Comparison of ENCODE assay signal across 13 mouse cellular contexts in the genomic region with DNA sequence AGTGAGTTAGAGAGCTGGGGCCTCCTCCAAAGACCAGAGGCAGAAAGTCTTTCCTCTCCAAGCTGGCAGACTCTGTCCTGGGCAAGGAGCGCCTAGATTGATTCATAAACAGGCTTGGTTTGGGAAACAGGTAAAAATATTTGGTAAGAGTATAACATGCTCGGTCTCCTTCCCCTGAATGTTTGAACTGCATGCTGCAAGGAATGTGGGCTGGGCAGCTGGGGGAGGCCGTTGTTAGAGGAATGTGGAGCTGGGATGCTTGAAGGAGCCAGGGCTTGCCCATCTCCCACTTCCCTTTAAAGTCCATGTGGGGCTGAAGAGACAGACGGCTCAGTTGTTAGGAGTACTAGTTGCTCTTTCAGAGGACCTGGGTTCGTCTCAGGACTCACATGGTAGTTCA. TPM values are rescaled to one million over a fixed set of nuclear protein-coding genes. Genes with fewer than 3 reads are reported as not detected.
DNase-seq lines count a peak whose midpoint lies in the region; ATAC-seq and TF ChIP-seq lines count a peak whose summit lies in the region.
"Had no signal": no experiment of that assay in that cellular context is flagged by ENCODE, and none has a peak within 500 bp of the region (broad histone marks: within the 10 kb centered on the region; RNA-seq: fewer than 3 reads in every experiment).

No protein-coding gene starts in this region.

- peaks cover 23% of the 10 kb centered on the region for H3K36me3 ChIP-seq in heart, embryonic 13.5 days
- no peaks in the 10 kb centered on the region for H3K36me3 ChIP-seq in heart, adult 2 months (ENCODE audit: control insufficient read depth, insufficient read depth, low read length)

- peak overlapping the region; percentile 57 for H3K27ac ChIP-seq in heart, embryonic 13.5 days (replicated peaks)
- H3K27ac ChIP-seq in heart, adult 2 months = no peak overlapping the region

- TF ChIP-seq POLR2A in heart, adult 2 months (IDR thresholded peaks at IDR 0.05; ENCODE audit: insufficient read depth, low read depth, low read length) = no peak

- no peaks in the 10 kb centered on the region for H3K27me3 ChIP-seq in heart, embryonic 13.5 days (replicated peaks)
- no peaks in the 10 kb centered on the region for H3K27me3 ChIP-seq in heart, adult 2 months (ENCODE audit: control insufficient read depth, insufficient read depth, low read length)

- DNase-seq in heart, adult 2 months = no peak
- DNase-seq in ZHBTc4 (ENCODE audit: low read depth, low spot score) = peak; percentile 61
- DNase-seq in kidney, postnatal 10 days = peak; percentile 52
- DNase-seq in lung, postnatal 14 days = peak; percentile 35
- no peak for DNase-seq in adipocyte (ENCODE audit: low spot score)
- no peak for DNase-seq in cerebellum, postnatal 10 days
- DNase-seq in frontal cortex, postnatal 25 days (ENCODE audit: low spot score in 2 of 2) = no peak
- DNase-seq: cerebellum, adult 11 months; forebrain, postnatal 0 days; left cerebral cortex, postnatal 4 days; thymus, adult 18-20 months had no signal

- 0 out of 2 replicates have a peak overlapping the region, but pooled peaks have one; percentile 61 for H3K9ac ChIP-seq in heart, embryonic 13.5 days
- H3K9ac ChIP-seq in heart, adult 2 months (ENCODE audit: low read depth, low read length) = no peak overlapping the region
- H3K9ac ChIP-seq: forebrain, postnatal 0 days had no signal

- H3K4me2 ChIP-seq in heart, embryonic 13.5 days = no peak overlapping the region

- no peak for TF ChIP-seq EP300 in heart, adult 2 months (IDR thresholded peaks at IDR 0.05; ENCODE audit: insufficient read depth, low read depth, low read length)

- ATAC-seq in heart, embryonic 13.5 days (ENCODE audit: extremely low read depth, insufficient number of reproducible peaks, low FRiP score, low TSS enrichment) = no peak
- ATAC-seq: forebrain, postnatal 0 days; hindbrain, embryonic 16.5 days had no signal

- intact Hi-C loops in heart, adult 2 months (cut with DNase I) = loop anchor here (5.0 to 10.0 kb wide), 2 partner anchors 38 to 335 kb away; a partner anchor contains a TSS

- H3K9me3 ChIP-seq in heart, embryonic 13.5 days = no peaks in the 10 kb centered on the region

- no peak for TF ChIP-seq CTCF in heart, adult 2 months (IDR thresholded peaks at IDR 0.05)

- H3K79me2 ChIP-seq in heart, adult 2 months (replicated peaks; ENCODE audit: control insufficient read depth, insufficient read depth, low read length) = peaks cover 6% of the 10 kb centered on the region; the same call in 1 of the 2 replicates

- peaks cover 69% of the 10 kb centered on the region for H3K4me1 ChIP-seq in heart, embryonic 13.5 days
- H3K4me1 ChIP-seq in heart, adult 2 months (ENCODE audit: control insufficient read depth, insufficient read depth, low read length) = peaks cover 20% of the 10 kb centered on the region

- H3K4me3 ChIP-seq in heart, embryonic 13.5 days = no peak overlapping the region
- no peak overlapping the region for H3K4me3 ChIP-seq in heart, adult 2 months

- WGBS in heart, embryonic 13.5 days = 31% methylated on average over 5 of the region's 5 CpGs
- 36% methylated on average over 5 of the region's 5 CpGs for WGBS in heart, adult 2 months

RNA-seq across cellular contexts. Expression of a gene that starts 57.3 kb away (rescaled TPM):
- polyA plus RNA-seq in heart, embryonic 13.5 days (2015; fragmentation: Nextera tagmentation; extraction: Ambion mirVana) = 376 and 386 TPM in 2 replicates
- 100 to 1,000 TPM; 342 to 392 TPM for total RNA-seq in heart, adult 2 months (2021)
- polyA plus RNA-seq in heart, adult 2 months (2012; rRNA removed) = 160 and 191 TPM in 2 replicates

Comparison
In these comparisons a context has a peak if more than half of its experiments do, and no peak if none do; other contexts are left out.
1. DNase-seq: peak in ZHBTc4 (single experiment), kidney, postnatal 10 days (single experiment) and lung, postnatal 14 days (single experiment); none in heart, adult 2 months (0 of 2), adipocyte (single experiment), cerebellum, postnatal 10 days (0 of 2) and frontal cortex, postnatal 25 days (0 of 2).